Comparison of ENCODE assay signal across 7 mouse cellular contexts in the genomic region with DNA sequence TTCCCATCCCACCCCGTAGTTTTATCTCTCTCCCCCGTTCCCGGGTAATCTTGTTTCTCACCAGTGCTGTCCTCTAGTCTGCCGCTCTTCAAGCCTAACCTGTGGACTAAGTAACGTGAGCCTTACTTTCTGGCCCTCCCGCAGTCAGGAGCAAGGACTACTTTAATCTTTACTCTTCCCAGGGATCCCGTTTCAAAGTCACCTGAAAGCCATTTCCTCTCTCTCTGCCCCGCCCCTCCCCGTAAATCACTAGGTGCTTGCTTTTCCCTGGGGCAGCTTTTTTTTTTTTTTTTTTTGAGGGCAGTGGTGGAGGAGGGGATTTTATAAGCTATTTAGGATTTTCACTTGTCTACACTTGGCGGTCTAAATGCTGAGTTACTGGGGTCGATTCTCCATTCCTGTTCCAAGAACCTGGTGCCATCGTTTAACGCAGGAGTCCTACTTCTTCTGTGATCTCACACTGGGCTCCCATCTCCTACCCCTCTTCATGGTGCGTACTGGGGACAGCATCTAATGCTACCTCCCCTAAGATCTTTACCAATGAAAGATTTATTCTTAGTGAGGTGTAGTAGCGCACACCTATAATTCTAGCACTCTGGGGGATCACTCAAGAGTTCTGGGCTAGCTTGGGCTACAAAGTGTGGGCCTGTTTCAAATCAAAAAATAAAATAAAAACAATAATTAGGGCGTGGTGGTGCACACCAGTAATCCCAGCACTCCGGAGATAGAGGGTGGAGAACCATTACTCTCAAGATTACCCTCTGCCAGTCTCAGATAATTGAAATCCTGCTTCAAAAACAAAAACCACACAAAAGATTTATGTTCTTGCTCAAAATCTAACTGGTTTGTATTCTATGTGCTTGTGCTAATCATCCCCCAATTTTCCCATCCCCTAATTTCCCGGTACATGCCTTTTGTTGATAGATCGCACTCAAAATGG. TPM values are rescaled to one million over a fixed set of nuclear protein-coding genes. Genes with fewer than 3 reads are reported as not detected.
DNase-seq lines count a peak whose midpoint lies in the region; ATAC-seq and TF ChIP-seq lines count a peak whose summit lies in the region.

No protein-coding gene starts in this region.

- H3K9me3 ChIP-seq in G1E (replicated peaks), result peaks cover 5% of the 10 kb centered on the region; the same call in 1 of the 2 replicates
- no peaks in the 10 kb centered on the region for H3K9me3 ChIP-seq in hindbrain, embryonic 11.5 days (ENCODE audit: control insufficient read depth, low read length)
- no peaks in the 10 kb centered on the region for H3K9me3 ChIP-seq in liver, embryonic 11.5 days (ENCODE audit: control insufficient read depth, low read length)

- 2% methylated on average over 19 of the region's 19 CpGs for WGBS in hindbrain, embryonic 11.5 days
- WGBS in liver, embryonic 11.5 days, result 3% methylated on average over 19 of the region's 19 CpGs

- no peak overlapping the region for H3ac ChIP-seq in C2C12 (ENCODE audit: control insufficient read depth, insufficient read length, low read depth)

- H3K9ac ChIP-seq in hindbrain, embryonic 11.5 days (ENCODE audit: low read depth, low read length), result no peak overlapping the region
- peak overlapping the region; percentile 64; the same call in 1 of the 2 replicates for H3K9ac ChIP-seq in liver, embryonic 11.5 days (ENCODE audit: low read depth, low read length)

- H3K27me3 ChIP-seq in C2C12 (ENCODE audit: control insufficient read depth, insufficient read depth, insufficient read length), result no peaks in the 10 kb centered on the region
- peaks cover 92% of the 10 kb centered on the region for H3K27me3 ChIP-seq in G1E (ENCODE audit: insufficient read depth, low read length)
- peaks cover 50% of the 10 kb centered on the region for H3K27me3 ChIP-seq in hindbrain, embryonic 11.5 days (ENCODE audit: control insufficient read depth, insufficient read depth, low read length)
- peaks cover 76% of the 10 kb centered on the region for H3K27me3 ChIP-seq in liver, embryonic 11.5 days (replicated peaks; ENCODE audit: control insufficient read depth, insufficient read depth, low read length)

- TF ChIP-seq CTCF in C2C12 (IDR thresholded peaks at IDR 0.05; ENCODE audit: control insufficient read depth, insufficient read depth, insufficient read length), result no peak
- no peak for TF ChIP-seq CTCF in G1E (IDR thresholded peaks at IDR 0.05; ENCODE audit: low read depth, low read length)

- H3K79me3 ChIP-seq in C2C12 (ENCODE audit: low read depth), result peaks cover 32% of the 10 kb centered on the region

- H3K4me1 ChIP-seq in G1E (ENCODE audit: insufficient read depth, low read depth, low read length), result peaks cover 72% of the 10 kb centered on the region
- peaks cover 4% of the 10 kb centered on the region for H3K4me1 ChIP-seq in hindbrain, embryonic 11.5 days (replicated peaks; ENCODE audit: control insufficient read depth, insufficient read depth, low read length)
- H3K4me1 ChIP-seq in liver, embryonic 11.5 days (replicated peaks; ENCODE audit: control insufficient read depth, insufficient read depth, low read length), result peaks cover 27% of the 10 kb centered on the region

- H3K27ac ChIP-seq in hindbrain, embryonic 11.5 days (ENCODE audit: low read depth, low read length), result no peak overlapping the region
- no peak overlapping the region for H3K27ac ChIP-seq in liver, embryonic 11.5 days (ENCODE audit: low read depth, low read length)

- H3K79me2 ChIP-seq in C2C12 (ENCODE audit: control insufficient read depth, insufficient read depth), result peaks cover 39% of the 10 kb centered on the region

- peak overlapping the region; percentile 65 for H3K4me3 ChIP-seq in C2C12 (ENCODE audit: insufficient read depth, poor library complexity, severe bottlenecking)
- H3K4me3 ChIP-seq in G1E (ENCODE audit: low read depth, low read length), result peak overlapping the region; percentile 71; the same call in 1 of the 2 replicates
- peak overlapping the region; percentile 55 for H3K4me3 ChIP-seq in hindbrain, embryonic 11.5 days (ENCODE audit: low read depth, low read length)
- peak overlapping the region; percentile 71 for H3K4me3 ChIP-seq in liver, embryonic 11.5 days (ENCODE audit: low read depth, low read length)

- DNase-seq in G1E (ENCODE audit: low spot score), result no peak
- DNase-seq in hindbrain, embryonic 11.5 days (ENCODE audit: low spot score), result peak; percentile 36
- DNase-seq in liver, embryonic 11.5 days (ENCODE audit: low spot score), result no peak
- DNase-seq in right cerebral cortex, postnatal 25 days, result no peak
- no peak for DNase-seq in adrenal gland, adult 8-10 months
- DNase-seq in adrenal gland, adult 18-20 months (ENCODE audit: low spot score in 2 of 2), result no peak

- ATAC-seq in G1E (ENCODE audit: extremely low read depth, insufficient number of reproducible peaks, low FRiP score, poor library complexity, severe bottlenecking), result no peak
- no peak for ATAC-seq in hindbrain, embryonic 11.5 days (ENCODE audit: low FRiP score)
- ATAC-seq in liver, embryonic 11.5 days (replicated peaks; ENCODE audit: low FRiP score), result no peak

- peaks cover 5% of the 10 kb centered on the region for H3K36me3 ChIP-seq in C2C12 (ENCODE audit: control insufficient read depth, insufficient read depth)
- H3K36me3 ChIP-seq in G1E (replicated peaks), result peaks cover 2% of the 10 kb centered on the region
- no peaks in the 10 kb centered on the region for H3K36me3 ChIP-seq in hindbrain, embryonic 11.5 days (ENCODE audit: control insufficient read depth, insufficient read depth, low read length)
- no peaks in the 10 kb centered on the region for H3K36me3 ChIP-seq in liver, embryonic 11.5 days (ENCODE audit: control insufficient read depth, insufficient read depth, low read length)

- peak overlapping the region; percentile 96 for H3K4me2 ChIP-seq in hindbrain, embryonic 11.5 days (replicated peaks; ENCODE audit: low read depth, low read length)
- peak overlapping the region; percentile 92 for H3K4me2 ChIP-seq in liver, embryonic 11.5 days

TF ChIP-seq in C2C12, 6 proteins besides CTCF, POLR2A, EP300 and RAD21:
- TF ChIP-seq MAX (IDR thresholded peaks at IDR 0.05) (no peak), MYOG (IDR thresholded peaks at IDR 0.05; ENCODE audit: control insufficient read depth, extremely low read depth, insufficient read length) (no peak), MYOD1 (IDR thresholded peaks at IDR 0.05; ENCODE audit: control insufficient read depth, insufficient read length, low read depth) (no peak), CEBPB (IDR thresholded peaks at IDR 0.05; ENCODE audit: low read depth) (no peak), USF1 (IDR thresholded peaks at IDR 0.05; ENCODE audit: low read depth) (no peak), FOSL1 (IDR thresholded peaks at IDR 0.05; ENCODE audit: insufficient read depth, low read length, poor library complexity, severe bottlenecking) (no peak)

RNA-seq across cellular contexts. Expression of a gene that starts 1.6 kb away (rescaled TPM):
- 9.3 TPM for polyA plus RNA-seq in C2C12 (2012; fragmentation: generic; extraction: Trizol)
- 12.4 and 12.6 TPM in 2 replicates for total RNA-seq in G1E (2014; fragmentation: Nextera tagmentation)
- 16.7 and 17.8 TPM in 2 replicates for total RNA-seq in G1E (2017)
- polyA plus RNA-seq in G1E (2012), result 10.1 and 12.5 TPM in 2 replicates
- 1.9 and 2.1 TPM in 2 replicates for polyA plus RNA-seq in hindbrain, embryonic 11.5 days (2014; fragmentation: Nextera tagmentation; extraction: Ambion mirVana)
- 3.4 and 4.1 TPM in 2 replicates for polyA plus RNA-seq in liver, embryonic 11.5 days (2014; fragmentation: Nextera tagmentation; extraction: Ambion mirVana)
- 10 to 100 TPM; 10.8 to 23.4 (median 16.2) TPM for total RNA-seq in adrenal gland, adult 8-10 months (2022)
- 10 to 100 TPM in 1 of 2 experiments, 1 to 10 TPM in 1; 8.6 to 11.9 TPM for total RNA-seq in adrenal gland, adult 18-20 months (2021)
